Mouse (Mus musculus): ENCODE data around the gene Tyw1. TPM values are rescaled to one million over a fixed set of nuclear protein-coding genes. Genes with fewer than 3 reads are reported as not detected.
"Not testable (repeated sequence)": the region's sequence is repeated elsewhere in the genome, so short reads cannot be mapped to it uniquely, and the experiment has no call there.

Tyw1 gene
- polyA plus RNA-seq, 1 experiment: 27.7 TPM

DNA sequence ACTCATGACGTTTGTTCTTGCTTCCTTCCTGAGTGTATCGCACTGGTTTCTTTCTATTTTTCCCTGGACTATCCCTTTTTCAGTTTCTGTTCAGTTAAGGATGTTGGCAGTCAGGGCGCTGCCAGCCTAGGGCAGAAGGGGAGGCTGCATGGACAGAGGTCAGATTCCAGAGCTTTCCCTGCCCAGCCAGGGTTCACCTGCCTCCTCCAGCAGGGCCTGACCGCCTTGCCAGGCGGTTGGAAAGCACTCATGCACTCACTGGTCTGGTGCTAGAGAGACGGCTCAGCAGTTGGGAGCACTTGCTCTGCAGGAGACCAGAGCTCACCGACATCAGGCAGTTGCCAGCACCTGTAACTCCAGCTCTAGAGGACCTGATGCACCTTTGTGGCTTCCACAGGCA is 16.2 kb upstream of the Tyw1 start:
- Histone ChIP-seq H3K4me1 (ENCODE audit: control insufficient read depth, insufficient read depth, low read length) (no peaks in the 10 kb centered on the region), H3K27ac (ENCODE audit: insufficient read depth, low read length) (no peak overlapping the region), H3K9ac (ENCODE audit: low read depth, poor library complexity, severe bottlenecking) (no peak overlapping the region), H3K4me3 (ENCODE audit: low read depth, low read length) (no peak overlapping the region), H3K36me3 (ENCODE audit: control insufficient read depth, insufficient read depth, low read length, poor library complexity, severe bottlenecking) (peaks cover 73% of the 10 kb centered on the region), H3K9me3 (replicated peaks; ENCODE audit: control insufficient read depth, insufficient read depth, low read length, poor library complexity, severe bottlenecking) (no peaks in the 10 kb centered on the region), H3K27me3 (ENCODE audit: control insufficient read depth, insufficient read depth, low read length, poor library complexity, severe bottlenecking) (no peaks in the 10 kb centered on the region)
- TF ChIP-seq EP300 (IDR thresholded peaks at IDR 0.05; ENCODE audit: insufficient read depth, low read depth, low read length): no peak
- no peak for TF ChIP-seq CTCF (IDR thresholded peaks at IDR 0.05; ENCODE audit: low read depth, low read length)
- no peak for TF ChIP-seq POLR2A (IDR thresholded peaks at IDR 0.05; ENCODE audit: insufficient read depth, low read length)

DNA sequence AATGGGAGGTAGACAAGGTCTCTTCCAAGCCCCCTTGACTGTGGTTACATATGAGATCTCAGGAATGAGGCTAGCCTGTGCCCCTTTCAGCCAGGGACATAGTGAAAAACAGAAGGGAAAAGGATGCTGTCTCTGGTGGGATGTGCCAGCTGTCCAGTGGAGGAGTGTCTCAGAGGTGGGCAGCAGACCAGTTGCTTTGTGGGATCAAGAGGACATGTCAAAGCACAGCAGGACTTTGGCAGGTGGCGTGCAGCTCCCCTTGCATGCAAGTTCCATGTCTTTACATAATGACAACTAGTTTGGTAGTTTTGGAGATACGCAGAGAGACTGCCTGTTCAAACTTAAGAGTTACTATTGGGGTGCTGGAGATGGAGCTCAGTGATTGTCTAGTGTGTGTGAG is 15.6 kb upstream of the Tyw1 start:
- H3K4me1 ChIP-seq (ENCODE audit: control insufficient read depth, insufficient read depth, low read length): no peaks in the 10 kb centered on the region
- H3K36me3 ChIP-seq (ENCODE audit: control insufficient read depth, insufficient read depth, low read length, poor library complexity, severe bottlenecking): peaks cover 73% of the 10 kb centered on the region

DNA sequence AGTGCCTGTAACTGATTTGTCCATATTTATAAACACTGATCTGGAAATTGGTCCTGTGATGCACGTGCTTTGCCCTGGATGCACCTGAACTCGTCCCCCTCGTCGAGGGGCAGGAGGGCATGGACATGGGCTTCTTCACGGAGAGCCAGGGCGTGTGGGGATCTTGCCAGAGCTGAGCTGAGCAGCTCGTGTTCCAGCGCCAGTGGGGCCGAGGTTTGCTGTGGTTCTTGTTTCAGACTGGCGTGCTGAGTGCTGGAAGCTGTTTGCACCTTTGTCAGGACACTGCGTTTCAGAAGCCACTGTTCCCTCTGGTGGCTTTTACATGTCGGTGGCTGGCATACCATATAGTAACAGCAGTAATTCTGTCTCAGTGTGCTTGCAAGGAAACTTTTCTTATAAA is 14.0 kb upstream of the Tyw1 start:
- no peaks in the 10 kb centered on the region for H3K4me1 ChIP-seq (ENCODE audit: control insufficient read depth, insufficient read depth, low read length)
- peaks cover 70% of the 10 kb centered on the region for H3K36me3 ChIP-seq (ENCODE audit: control insufficient read depth, insufficient read depth, low read length, poor library complexity, severe bottlenecking)
- no peak for TF ChIP-seq EP300 (IDR thresholded peaks at IDR 0.05; ENCODE audit: insufficient read depth, low read depth, low read length)
- no peak for TF ChIP-seq POLR2A (IDR thresholded peaks at IDR 0.05; ENCODE audit: insufficient read depth, low read length)
- TF ChIP-seq CTCF (IDR thresholded peaks at IDR 0.05; ENCODE audit: low read depth, low read length): no peak
- H3K27me3 ChIP-seq (ENCODE audit: control insufficient read depth, insufficient read depth, low read length, poor library complexity, severe bottlenecking): no peaks in the 10 kb centered on the region
- H3K9me3 ChIP-seq (replicated peaks; ENCODE audit: control insufficient read depth, insufficient read depth, low read length, poor library complexity, severe bottlenecking): no peaks in the 10 kb centered on the region
- no peak overlapping the region for H3K9ac ChIP-seq (ENCODE audit: low read depth, poor library complexity, severe bottlenecking)
- H3K27ac ChIP-seq (ENCODE audit: insufficient read depth, low read length): no peak overlapping the region
- no peak overlapping the region for H3K4me3 ChIP-seq (ENCODE audit: low read depth, low read length)

More for the DNA sequence above, 15.6 kb upstream of the Tyw1 start:
- Histone ChIP-seq H3K27ac (ENCODE audit: insufficient read depth, low read length) (no peak overlapping the region), H3K9me3 (replicated peaks; ENCODE audit: control insufficient read depth, insufficient read depth, low read length, poor library complexity, severe bottlenecking) (no peaks in the 10 kb centered on the region), H3K4me3 (ENCODE audit: low read depth, low read length) (no peak overlapping the region), H3K27me3 (ENCODE audit: control insufficient read depth, insufficient read depth, low read length, poor library complexity, severe bottlenecking) (no peaks in the 10 kb centered on the region), H3K9ac (ENCODE audit: low read depth, poor library complexity, severe bottlenecking) (no peak overlapping the region)
- TF ChIP-seq POLR2A (IDR thresholded peaks at IDR 0.05; ENCODE audit: insufficient read depth, low read length) (no peak), EP300 (IDR thresholded peaks at IDR 0.05; ENCODE audit: insufficient read depth, low read depth, low read length) (no peak), CTCF (IDR thresholded peaks at IDR 0.05; ENCODE audit: low read depth, low read length) (no peak)

DNA sequence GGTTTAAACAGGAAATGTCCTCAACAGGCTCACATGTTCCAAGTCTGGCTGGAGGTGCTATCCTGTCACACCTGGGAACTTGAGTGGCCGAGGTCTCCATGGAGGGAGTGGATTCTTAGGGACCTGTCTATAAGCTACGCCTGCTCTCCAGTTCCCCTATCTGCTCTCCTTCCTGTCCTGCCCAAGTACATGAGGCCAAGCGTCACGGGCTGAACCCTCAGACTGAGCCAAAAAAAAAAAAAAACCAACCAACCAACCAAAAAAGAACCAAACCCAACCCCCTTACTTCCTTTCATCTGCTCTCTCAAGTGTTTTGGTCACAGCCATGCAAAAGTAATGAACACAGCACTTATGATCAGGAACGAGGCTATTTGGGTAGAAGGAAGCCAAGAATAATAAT is 7.6 kb upstream of the Tyw1 start:
- Histone ChIP-seq H3K9me3 (replicated peaks; ENCODE audit: control insufficient read depth, insufficient read depth, low read length, poor library complexity, severe bottlenecking) (no peaks in the 10 kb centered on the region), H3K4me3 (ENCODE audit: low read depth, low read length) (no peak overlapping the region), H3K27me3 (ENCODE audit: control insufficient read depth, insufficient read depth, low read length, poor library complexity, severe bottlenecking) (no peaks in the 10 kb centered on the region), H3K36me3 (ENCODE audit: control insufficient read depth, insufficient read depth, low read length, poor library complexity, severe bottlenecking) (peaks cover 81% of the 10 kb centered on the region), H3K27ac (ENCODE audit: insufficient read depth, low read length) (no peak overlapping the region), H3K9ac (ENCODE audit: low read depth, poor library complexity, severe bottlenecking) (no peak overlapping the region), H3K4me1 (ENCODE audit: control insufficient read depth, insufficient read depth, low read length) (no peaks in the 10 kb centered on the region)
- TF ChIP-seq CTCF (IDR thresholded peaks at IDR 0.05; ENCODE audit: low read depth, low read length) (no peak), EP300 (IDR thresholded peaks at IDR 0.05; ENCODE audit: insufficient read depth, low read depth, low read length) (no peak), POLR2A (IDR thresholded peaks at IDR 0.05; ENCODE audit: insufficient read depth, low read length) (no peak)

DNA sequence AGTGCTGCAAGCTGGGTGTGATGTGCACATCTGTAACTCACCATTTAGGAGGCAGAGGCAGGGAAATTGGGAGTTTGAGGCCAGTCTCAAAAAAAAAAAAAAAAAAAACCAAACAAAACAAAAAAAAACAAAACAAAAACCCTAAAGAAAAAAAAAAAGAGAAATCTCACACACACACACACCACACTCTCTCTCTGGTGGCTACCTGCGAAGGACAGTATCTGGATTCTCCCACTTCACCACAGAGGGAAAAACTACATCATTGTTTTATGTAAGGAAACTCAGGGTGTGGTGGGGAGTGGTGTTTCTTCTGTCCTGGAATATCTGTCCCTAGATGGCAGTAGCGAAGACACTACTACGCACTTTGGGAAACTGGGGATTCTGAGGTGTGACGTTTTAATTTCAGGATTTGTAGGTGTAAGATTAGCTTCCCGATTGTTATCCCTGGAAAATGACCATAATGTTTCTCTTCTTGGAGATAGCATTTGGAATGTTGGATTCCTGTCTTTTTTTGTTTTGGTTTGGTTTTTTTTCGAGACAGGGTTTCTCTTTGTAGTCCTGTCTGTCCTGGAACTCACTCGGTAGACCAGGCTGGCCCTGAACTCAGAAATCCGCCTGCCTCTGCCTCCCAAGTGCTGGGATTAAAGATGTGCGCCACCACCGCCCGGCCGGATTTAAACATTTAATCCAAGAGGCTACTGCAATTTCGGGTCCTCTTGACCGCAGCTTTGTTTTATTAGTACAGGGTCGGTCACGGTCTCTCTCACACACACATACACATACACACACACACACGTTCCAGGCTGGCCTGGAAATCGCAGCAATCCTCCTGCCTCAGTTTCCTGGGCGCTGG is 1.0 kb upstream of the Tyw1 start:
- H3K9ac ChIP-seq (ENCODE audit: low read depth, poor library complexity, severe bottlenecking): peak overlapping the region; percentile 83
- TF ChIP-seq POLR2A (IDR thresholded peaks at IDR 0.05; ENCODE audit: insufficient read depth, low read length): no peak
- TF ChIP-seq CTCF (IDR thresholded peaks at IDR 0.05; ENCODE audit: low read depth, low read length): no peak
- no peak for TF ChIP-seq EP300 (IDR thresholded peaks at IDR 0.05; ENCODE audit: insufficient read depth, low read depth, low read length)
- peak overlapping the region; percentile 95 for H3K4me3 ChIP-seq (ENCODE audit: low read depth, low read length)
- H3K27me3 ChIP-seq (ENCODE audit: control insufficient read depth, insufficient read depth, low read length, poor library complexity, severe bottlenecking): no peaks in the 10 kb centered on the region
- peaks cover 38% of the 10 kb centered on the region for H3K36me3 ChIP-seq (ENCODE audit: control insufficient read depth, insufficient read depth, low read length, poor library complexity, severe bottlenecking)
- H3K9me3 ChIP-seq (replicated peaks; ENCODE audit: control insufficient read depth, insufficient read depth, low read length, poor library complexity, severe bottlenecking): no peaks in the 10 kb centered on the region
- H3K4me1 ChIP-seq (ENCODE audit: control insufficient read depth, insufficient read depth, low read length): no peaks in the 10 kb centered on the region
- peak overlapping the region; percentile 24 for H3K27ac ChIP-seq (ENCODE audit: insufficient read depth, low read length)

DNA sequence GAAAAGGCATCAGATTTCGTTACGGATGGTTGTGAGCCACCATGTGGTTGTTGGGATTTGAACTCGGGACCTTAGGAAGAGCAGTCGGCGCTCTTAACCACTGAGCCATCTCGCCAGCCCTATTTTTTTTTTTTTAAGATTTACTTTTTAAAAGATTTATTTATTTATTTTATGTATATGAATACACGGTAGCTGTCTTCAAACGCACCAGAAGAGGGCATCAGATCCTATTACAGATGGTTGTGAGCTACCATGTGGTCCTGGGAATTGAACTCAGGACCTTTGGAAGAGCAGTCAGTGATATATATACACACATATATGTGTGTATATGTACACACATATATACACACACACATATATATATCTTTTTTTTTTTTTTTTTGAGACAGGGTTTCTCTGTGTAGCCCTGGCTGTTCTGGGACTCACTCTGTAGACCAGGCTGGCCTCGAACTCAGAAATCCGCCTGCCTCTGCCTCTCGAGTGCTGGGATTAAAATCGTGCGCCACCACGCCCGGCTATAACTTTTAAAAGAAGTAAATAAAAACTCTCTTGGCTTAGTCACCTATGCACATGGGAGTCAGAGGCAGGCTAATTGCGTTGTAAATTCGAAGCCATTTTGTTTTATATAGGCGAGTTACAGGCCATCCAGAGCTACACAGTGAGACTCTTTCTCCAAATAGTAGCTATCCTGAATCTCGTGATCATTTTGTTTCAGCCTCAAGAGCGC is 543 bp downstream of the Tyw1 start:
- Histone ChIP-seq H3K9ac (ENCODE audit: low read depth, poor library complexity, severe bottlenecking) (peak overlapping the region; percentile 65), H3K27ac (ENCODE audit: insufficient read depth, low read length) (peak overlapping the region; percentile 76), H3K4me3 (ENCODE audit: low read depth, low read length) (peak overlapping the region; percentile 85), H3K36me3 (ENCODE audit: control insufficient read depth, insufficient read depth, low read length, poor library complexity, severe bottlenecking) (peaks cover 27% of the 10 kb centered on the region)
- not testable (repeated sequence) for H3K9me3 ChIP-seq (replicated peaks; ENCODE audit: control insufficient read depth, insufficient read depth, low read length, poor library complexity, severe bottlenecking); H3K27me3 ChIP-seq (ENCODE audit: control insufficient read depth, insufficient read depth, low read length, poor library complexity, severe bottlenecking); H3K4me1 ChIP-seq (ENCODE audit: control insufficient read depth, insufficient read depth, low read length)
